Mouse (Mus musculus): ENCODE measurements around the gene Tmem104.

Tmem104 gene

DNA sequence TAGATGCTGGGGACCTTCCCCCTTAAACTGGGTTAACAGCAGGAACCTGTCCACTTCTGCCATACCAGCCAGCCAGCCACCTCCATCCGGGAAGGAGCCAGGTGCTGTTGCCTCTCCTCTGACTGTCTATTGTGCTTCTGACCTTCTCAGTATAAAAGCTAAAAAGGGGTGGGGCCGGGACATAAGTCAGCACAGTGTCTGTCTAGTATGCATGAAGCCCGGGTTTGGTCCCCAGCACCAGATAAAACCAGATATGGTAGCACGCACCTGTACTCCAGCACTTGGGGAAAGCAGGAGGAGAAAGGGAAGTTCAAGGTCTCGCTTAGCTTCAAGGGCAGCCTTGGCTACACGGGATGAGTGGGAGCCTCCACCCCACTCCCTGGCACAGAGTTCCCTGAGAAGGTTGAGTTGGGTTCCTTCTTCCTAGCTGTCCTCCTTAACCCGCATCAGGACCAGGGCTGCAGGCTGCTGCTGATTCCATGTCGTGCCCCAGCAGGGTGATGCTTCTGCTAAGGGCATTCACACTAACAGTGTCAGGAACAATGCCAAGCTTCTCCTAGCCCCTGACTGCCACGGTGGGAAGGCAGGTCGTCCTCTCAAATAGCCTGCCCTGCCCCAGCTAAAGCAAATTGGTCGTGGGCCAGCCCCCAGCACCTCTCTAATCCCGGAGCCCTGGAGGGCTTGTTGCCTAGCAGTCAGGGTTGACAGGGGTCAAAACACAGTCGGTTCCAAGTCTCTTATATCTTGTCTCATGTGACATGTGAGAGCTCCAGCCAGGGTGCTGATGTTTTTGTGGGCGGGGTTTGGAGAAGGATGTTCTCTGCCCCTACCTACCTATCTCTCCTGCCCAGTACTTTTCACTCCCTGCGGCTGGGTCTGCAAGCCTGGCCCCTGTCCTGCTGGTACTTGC, 42.0 kb downstream of the Tmem104 start:
- DNase-seq (ENCODE audit: low read depth, low spot score) = no peak

DNA sequence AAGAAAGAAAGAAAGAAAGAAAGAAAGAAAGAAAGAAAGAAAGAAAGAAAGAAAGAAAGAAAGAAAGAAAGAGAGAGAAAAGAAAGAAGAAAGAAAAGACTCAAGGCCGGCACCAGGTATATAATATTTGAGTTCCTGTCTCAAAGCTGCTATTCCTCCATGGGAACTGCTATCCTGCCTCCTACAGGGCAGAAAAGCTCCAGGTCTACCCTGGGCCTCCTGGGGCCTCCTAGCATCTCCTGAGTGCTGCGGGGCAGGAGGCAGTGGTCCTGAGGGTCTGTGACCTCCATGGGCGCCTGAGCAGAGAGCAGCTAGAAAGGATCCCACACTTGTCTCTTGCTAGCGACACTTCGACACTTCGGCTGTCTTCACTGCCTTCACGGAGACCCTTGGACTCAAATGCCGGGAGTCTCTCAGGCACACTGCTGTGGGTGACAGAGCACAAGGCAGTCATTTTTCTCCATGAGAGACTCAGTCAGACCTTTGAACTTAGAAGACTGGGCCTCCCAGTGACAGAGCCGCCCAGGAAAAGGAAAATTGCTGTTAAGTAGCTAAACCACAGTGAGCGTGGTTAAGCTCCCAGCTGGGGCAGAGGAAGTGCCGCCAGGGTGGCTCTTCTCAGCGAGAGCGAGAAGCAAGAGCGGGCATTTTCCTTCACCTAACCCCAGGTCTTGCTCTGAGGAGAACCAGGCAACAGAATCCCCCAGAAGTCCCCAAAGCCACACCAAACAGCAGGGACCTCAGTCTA, 44.1 kb downstream of the Tmem104 start:
- no peak for DNase-seq (ENCODE audit: low read depth, low spot score)

DNA sequence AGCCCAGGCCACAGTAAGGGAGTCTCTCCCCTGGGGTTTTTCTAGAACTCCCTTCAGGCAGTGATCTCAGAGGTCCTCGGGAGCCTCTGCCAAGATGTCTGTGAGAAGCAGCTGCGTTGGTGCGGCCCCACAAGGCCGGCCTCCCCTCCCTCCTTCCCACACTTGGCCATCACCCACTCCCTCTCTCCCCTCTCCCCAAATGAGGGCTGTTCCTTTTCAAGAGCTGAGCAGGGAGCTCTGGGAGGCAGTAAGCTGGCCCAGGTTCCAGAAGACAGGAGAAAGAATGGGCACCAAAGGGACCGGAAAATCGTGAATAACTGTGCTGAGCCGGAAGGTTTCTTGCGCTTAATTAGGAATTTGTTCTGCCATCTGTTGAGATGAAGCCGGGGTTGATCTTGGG, 44.6 kb downstream of the Tmem104 start:
- DNase-seq (ENCODE audit: low read depth, low spot score) = no peak

DNA sequence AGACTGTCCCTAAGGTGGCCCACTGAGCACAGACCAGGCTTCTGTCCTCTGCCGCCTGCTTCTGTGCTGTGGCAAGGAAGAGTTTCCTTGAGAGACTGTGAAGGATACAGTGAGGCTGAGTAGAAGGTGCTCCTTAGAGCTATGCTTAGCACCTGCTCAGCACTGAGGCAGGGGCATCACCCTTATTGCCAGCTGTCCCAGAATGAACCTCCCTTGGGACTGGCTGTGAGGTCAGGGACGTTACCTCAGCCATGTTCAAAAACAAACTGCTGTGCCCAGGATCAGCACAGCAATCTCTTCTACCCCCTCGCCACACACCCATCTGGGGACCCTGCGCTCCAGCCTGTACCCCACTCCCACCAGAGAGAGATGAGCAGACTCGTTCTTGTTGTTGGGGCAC, 45.6 kb downstream of the Tmem104 start:
- DNase-seq (ENCODE audit: low read depth, low spot score) = no peak

DNA sequence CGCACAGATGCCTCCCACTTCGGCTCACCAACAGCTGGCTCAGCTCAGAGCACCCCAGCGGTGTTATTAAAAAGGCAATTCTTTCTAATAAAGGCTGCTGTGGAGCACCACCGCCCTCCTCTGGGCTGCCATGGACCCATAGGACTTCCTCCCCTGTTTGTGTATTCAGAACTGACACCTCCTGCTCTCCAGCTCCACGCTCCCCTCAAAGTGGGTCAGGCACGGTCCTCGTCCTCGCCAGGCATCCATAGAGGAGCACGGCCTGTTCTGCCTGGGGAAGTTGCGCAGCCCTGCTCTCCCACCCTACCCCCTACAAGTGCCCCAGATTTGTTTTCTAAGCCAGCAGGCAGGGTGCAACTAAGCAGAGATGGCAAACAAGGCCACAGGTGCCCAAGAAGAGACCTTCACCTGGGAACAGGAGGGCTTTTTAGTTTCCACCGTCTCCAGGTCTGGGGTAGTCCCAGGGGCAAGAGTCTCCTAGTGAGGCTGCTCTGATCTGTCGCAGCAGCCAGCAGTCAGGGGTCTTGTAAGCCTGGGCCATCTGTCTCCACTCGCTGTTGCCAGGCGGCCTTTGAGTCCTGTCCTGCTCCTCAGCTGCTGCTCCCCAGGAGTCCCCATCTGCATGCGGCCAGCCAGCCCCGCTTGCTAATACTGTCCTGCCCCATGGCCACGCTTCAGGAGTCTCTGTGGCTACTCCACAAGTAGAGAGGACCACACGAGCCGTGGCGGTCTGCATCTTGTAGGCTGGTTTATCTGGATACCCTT, 46.4 kb downstream of the Tmem104 start:
- DNase-seq (ENCODE audit: low read depth, low spot score) = no peak

DNA sequence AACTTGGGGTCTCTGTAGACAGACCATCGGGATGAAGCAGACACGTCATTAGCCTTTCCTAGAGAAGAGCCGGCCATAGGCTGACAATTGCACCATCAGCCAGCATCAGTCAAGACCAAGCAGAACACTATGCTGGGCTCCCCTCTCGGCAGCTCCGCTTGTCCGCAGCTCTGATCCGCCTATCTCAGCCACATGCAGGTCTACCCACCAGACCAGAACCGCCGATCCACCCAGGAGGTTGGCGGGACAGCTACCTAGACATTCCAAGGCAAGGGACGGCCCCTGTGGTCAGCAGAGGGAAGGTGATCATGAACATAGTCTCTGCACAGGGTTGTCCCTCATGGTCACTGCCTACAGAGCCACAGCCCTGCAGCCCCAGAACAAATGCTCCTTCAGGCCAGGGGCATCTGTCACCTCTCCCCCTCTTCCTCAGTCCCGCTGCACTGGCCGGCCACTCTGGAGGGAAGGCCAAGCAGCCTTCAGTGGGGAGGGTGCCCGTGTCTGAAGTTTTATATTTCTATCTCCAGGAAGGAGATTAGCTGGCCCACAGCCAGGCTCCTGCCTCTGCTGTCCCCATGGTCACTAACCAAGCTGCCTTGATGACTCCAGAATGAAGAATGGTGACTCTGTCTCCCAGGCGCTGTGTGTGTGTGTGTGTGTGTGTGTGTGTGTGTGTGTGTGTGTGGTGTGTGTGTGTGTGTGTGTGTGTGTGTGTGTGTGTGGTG, 47.2 kb downstream of the Tmem104 start:
- no peak for DNase-seq (ENCODE audit: low read depth, low spot score)

DNA sequence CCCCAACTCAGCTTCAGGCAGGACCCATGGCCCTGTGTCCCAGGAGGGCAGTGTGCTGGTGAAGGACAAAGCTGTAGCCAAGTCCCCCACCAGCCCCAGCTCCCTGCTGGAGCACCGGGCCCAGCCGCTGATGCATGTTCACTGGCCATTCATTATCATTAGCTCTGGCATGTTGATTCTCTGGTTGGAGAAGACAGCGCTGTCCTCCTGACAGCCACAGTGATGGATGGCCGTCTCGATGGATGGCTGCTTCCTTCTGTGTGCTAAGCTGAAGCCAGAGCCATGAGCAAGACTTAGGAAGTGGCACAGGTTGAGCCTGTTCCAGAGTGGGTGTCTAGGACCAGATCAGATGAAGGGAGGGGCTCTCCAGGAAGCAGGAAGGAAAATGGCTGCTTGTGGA, 49.3 kb downstream of the Tmem104 start:
- no peak for DNase-seq (ENCODE audit: low read depth, low spot score)

DNA sequence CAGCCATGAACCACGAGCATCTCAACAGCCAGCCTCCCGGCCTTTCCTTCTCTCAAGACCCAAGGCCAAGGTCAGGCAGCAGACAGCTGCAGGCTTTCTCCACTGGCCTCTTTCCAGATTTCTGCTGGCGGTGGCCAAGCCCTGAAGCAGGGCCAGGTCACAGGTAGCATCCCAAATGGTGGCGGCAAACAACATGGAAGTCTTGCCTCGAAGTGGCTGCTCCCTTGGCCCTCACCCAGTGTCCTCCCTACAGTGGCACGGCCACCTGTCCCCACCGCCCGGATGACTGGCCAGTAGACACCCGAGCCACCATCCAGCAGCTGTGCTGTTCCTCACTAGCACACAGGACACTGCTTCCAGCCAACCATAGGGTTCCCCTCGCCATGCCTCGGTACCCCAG, 54.1 kb downstream of the Tmem104 start:
- DNase-seq (ENCODE audit: low read depth, low spot score) = no peak

DNA sequence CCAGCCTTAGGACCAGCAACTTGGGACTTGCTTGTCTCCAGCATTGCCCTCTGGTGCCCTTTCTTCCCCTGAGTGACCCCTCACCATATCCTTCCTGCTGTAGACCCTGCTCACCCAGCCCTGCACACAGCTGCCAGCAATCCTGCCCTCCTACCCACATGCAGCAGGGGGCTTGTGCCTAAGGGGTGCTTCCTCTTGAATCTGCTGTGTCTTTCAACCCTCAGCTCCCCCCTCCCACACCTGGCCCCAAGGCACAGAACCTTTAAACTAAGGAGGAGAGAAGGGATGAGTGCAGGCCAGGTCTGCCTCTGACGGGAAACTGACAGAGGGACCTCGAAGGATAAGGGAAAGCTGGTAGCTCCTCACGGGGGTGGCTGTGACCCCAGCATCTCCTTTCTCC, 55.5 kb downstream of the Tmem104 start:
- no peak for DNase-seq (ENCODE audit: low read depth, low spot score)

DNA sequence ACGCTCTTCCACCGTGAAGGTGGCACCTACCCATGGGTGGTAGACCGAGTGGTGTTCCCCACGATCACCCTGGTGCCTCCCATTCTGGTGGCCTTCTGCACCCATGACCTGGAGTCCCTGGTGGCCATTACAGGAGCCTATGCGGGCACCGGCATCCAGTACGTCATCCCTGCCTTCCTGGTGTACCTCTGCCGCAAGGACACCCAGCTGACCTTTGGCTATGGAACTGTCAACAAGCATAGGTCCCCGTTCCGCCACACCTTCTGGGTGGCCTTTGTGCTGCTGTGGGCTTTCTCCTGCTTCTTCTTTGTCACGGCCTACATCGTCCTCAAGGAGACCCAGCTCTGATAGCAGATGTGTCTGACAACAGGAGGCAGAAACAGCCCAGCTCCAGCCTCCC, 56.5 kb downstream of the Tmem104 start:
- no peak for DNase-seq (ENCODE audit: low read depth, low spot score)

DNA sequence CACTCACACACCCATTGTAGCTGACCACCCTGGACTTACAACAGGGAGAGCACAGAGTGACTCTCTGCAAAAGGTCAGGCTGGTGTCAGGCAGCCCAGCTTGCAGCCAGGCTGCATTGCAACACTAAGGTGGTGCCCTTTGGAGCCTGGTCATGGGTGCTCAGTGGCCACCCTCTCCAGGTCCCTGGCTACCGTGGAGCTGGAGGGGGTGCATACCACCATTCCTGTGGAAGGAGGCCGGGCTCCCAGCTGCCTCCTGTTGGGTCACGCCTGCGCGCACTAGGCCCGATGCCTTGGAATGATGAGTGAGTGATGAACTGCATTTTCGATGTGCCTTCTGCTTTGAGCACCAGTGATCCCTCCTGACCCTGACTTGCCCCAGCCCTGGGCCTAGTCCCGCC, 57.6 kb downstream of the Tmem104 start:
- DNase-seq (ENCODE audit: low read depth, low spot score) = no peak

DNA sequence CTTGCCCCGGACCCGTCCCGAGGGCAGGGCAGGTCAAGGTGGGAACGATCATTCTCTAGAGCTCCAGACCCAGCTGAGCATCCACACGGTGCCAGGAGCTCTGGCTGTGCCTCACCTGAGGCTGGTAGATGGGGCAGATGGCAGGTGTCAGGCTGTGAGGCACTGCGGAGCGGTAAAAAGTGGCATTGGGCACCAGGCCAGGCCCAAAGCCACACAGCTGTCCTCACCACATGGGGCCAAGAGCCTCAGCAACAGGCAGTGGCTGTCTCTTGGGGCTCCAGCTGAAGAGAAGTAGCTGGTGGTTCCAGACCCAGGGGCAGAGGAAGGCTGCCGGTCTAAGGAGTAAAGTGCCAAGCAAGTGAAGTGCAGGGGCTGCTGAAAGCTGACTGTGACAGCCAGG, 59.1 kb downstream of the Tmem104 start:
- no peak for DNase-seq (ENCODE audit: low read depth, low spot score)

DNA sequence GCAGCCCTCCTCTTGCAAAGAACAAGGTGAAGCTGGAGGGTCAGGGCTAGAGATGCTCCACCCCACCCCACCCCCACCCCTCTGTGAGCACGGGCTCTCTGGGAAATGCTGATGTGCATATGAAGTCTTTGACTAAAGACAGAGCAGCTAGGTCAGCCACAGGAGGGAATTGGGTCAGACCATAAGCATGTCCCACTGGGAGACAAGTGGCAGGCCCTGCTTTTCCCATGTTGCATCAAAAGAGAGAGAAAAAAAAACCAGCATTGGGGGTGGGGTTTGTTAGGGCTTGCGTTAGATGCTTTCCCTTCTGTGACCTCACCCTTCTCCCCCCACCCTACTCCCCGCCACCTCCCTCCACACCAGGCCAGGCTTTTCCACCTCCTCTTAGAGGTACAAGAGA, 60.0 kb downstream of the Tmem104 start:
- DNase-seq (ENCODE audit: low read depth, low spot score) = no peak

DNA sequence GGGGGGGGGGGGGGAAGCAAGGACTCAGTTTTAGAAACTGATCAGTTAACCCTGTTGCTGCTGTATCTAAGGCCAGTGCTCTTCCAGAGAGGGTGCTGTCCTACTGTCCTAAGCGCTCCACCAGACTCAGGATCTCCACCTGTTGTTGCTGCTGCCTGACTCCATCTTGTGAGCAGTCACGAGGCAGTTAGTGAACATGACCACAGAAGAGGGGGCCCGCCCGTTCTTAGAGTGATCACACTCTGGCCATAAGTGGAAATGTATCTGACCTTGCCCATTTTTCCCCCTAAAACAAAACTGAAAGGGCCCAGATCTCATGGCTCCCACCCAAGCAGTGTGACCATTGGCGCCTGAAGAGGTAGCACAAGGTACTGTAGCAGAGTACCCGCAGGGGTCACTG, 60.7 kb downstream of the Tmem104 start:
- no peak for DNase-seq (ENCODE audit: low read depth, low spot score)

DNA sequence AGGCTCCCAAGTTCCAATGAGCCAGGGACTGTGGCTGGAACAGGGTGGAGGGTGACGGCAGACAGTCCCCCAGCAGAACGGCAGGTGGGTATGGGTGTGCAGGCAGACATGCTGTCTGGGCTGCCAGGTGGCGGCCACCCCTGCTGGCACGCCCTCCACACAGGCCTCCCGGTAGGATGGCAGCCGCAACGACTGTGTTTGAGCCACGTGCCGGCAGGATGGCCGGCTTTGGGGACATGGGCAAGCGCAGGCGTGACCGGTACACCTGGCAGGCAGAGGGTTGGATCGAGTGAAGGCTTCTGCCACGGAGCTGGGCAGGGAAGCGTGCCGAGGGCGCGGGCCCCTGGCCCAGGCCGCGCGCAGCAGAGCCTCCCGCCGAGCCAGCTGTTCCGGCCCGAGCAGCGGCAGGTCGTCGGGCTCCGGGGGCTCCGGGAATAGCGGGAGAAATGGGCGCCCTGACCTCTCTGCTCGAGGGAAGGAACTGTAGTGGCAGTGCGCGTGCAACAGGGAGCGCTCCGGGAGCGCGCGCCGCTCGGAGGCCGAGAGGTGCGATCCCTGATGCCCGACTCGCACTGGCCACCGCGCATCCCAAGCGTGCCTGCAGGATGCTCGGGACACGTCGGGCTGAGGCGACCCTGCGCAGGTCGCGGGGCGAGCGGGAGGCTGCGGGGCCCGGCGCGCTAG, 62.6 kb downstream of the Tmem104 start:
- no peak for DNase-seq (ENCODE audit: low read depth, low spot score)

DNA sequence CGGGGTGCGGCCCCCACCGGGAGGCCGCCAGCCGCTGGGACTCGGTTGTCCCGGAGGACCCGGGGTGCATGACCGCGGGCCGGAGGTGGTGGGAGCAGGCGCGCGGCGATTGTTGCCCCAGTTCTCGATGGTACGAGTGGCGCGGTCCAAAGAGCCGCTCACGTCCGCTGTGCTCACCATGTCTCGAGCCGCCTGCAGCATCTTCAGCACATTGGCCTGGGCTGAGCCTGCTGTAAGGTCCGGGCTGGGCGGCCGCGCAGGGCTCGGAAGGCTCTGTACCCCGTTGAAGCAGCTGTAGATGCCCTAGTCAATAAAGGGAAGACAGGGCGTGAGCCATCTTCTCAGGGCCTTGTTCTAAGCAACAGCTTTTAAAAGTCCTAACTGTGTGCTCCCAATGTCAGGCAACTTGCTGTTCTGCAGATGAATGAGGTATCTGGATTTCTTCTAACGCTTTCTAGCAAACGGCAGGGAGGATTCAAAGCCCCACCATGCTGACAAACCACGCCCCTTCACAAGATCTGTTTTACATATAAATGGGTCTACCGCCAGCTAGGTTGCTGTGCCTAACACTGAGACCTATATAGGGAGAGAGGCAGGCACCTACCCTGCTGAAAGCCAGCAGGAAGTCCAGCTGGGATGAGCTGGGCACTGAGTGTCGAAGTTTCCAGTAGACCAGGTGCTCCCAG, 63.3 kb downstream of the Tmem104 start:
- no peak for DNase-seq (ENCODE audit: low read depth, low spot score)

DNA sequence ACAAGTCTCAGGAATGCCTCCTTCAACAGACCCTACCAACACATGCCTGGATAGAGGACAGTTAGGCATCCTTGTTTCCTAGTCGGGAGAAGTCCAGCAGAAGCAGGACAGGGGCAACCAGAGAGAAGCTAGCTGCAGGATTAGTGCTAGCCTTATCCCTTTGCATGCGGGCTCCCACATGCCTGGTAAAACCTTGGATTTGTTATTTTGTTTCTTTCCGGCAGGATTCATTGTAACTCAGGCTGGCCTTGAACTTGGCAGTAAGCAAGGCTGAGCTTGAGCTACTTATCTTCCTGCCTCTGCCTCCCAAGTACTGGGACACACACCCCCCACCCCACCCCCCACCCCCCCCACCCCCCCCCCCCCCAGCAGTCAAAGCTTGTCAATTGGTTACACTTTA, 64.0 kb downstream of the Tmem104 start:
- DNase-seq (ENCODE audit: low read depth, low spot score) = no peak

DNA sequence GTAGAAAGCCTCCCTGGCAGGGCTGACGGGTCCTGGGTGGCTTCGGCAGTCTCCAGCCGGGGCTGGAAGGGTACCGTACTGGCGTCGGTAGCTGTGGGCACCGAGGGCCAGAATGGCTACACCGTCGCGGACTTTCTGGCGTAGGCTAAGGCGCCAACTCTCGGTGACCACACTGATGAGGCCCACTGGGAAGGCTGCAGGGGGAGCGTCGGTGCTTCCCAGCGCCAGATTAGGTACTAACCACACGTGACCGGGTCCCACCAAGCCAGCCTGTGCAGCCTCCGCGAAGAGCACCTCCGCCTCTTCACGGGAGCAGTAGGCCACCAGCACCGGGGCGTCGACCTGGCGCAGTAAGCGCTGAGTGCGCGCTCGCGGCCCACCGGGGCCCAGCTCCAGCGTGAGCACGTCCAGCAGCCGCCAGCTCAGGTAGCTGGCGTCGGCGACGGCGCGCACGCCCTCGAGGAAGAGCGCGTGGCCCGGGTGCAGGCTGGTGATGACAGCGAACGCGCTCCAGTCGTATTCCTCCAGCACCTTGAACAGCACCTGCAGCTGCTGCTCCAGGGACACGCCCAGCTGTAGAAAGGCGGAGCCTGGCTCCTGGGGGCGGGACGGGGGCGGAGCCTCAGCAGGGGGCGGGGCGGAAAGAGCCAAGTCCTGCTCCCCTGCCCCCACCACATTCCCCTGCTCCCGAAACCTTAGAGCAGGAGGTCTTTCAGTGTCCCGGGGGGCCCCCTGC, 70.7 kb downstream of the Tmem104 start:
- no peak for DNase-seq (ENCODE audit: low read depth, low spot score)

DNA sequence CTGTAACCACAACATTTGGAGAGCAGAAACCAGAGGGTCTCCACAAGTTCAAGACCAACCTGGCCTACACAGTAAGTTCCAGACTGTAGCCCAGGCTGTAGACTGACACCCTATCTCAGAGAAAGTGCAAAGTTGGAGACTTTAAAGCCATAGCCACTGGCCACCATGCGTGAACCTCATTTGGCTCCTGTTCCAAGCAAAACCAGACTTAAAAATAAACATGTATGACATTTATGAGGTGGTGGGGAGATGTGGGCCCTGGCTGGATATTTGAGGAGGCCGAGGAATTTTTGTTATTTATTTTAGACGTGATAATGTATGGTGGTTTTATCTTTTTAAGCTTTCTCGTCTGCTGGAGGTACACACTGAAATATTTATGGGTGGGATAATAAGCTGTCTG, 71.8 kb downstream of the Tmem104 start:
- no peak for DNase-seq (ENCODE audit: low read depth, low spot score)

DNA sequence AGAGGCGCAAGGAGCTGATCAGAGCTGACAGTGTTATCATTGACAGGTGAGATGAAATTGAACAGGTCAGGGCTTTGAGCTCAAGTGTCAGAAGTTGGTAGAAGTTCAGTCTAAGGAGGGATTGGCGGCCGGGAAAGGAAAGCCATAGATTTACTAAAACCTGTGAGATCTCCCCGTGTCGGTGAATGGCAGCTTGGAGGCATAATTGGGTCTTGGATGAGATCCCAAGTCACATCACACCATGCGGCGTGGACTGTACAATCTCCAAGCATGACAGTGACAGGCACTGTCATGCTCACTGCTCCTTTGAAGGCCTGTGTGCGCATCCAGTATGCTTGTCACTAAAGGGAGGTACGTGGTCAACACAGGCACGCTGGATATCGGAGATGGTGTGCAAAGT, 75.7 kb downstream of the Tmem104 start:
- DNase-seq (ENCODE audit: low read depth, low spot score) = no peak

All from retina, postnatal 7 days (tissue).